Mouse (Mus musculus) limb, embryonic 12.5 days (tissue): ENCODE measurements around the gene Mcu. TPM values are rescaled to one million over a fixed set of nuclear protein-coding genes. Genes with fewer than 3 reads are reported as not detected.

ENCODE experiments used
- ATAC-seq: fragments of 200-750 bp; cut with Nextera tagmentation; 2 replicates; pipeline ENCODE4 v1.8.0; 2017; ENCODE audit warnings: low read depth, moderate TSS enrichment; ENCODE audit not compliant: insufficient number of reproducible peaks, insufficient read depth, low FRiP score, low TSS enrichment
- H3K27ac ChIP-seq: fragments of 300-500 bp; sonication (generic); 2 replicates; pipeline ENCODE4 v1.5.1; 2016; ENCODE audit warnings: mild to moderate bottlenecking, moderate library complexity
- H3K27me3 ChIP-seq: fragments of 300-500 bp; sonication (generic); 2 replicates; pipeline ENCODE4 v1.6.1; 2016; ENCODE audit warnings: mild to moderate bottlenecking, moderate library complexity
- H3K36me3 ChIP-seq: fragments of 300-500 bp; sonication (generic); 2 replicates; pipeline ENCODE4 v1.6.1; 2016; ENCODE audit warnings: mild to moderate bottlenecking, moderate library complexity
- H3K4me1 ChIP-seq: fragments of 300-500 bp; sonication (generic); replicated peaks from 2 replicates; pipeline ENCODE4 v1.6.1; 2016
- H3K4me2 ChIP-seq: fragments of 300-500 bp; sonication (generic); 2 replicates; pipeline ENCODE4 v1.6.1; 2016; ENCODE audit warnings: mild to moderate bottlenecking, moderate library complexity
- H3K4me3 ChIP-seq: fragments of 300-500 bp; sonication (generic); replicated peaks from 2 replicates; pipeline ENCODE4 v1.5.1; 2016; ENCODE audit warnings: mild to moderate bottlenecking
- H3K9ac ChIP-seq: fragments of 300-500 bp; sonication (generic); replicated peaks from 2 replicates; pipeline ENCODE4 v1.6.1; 2016; ENCODE audit warnings: mild to moderate bottlenecking, moderate library complexity
- H3K9me3 ChIP-seq: fragments of 300-500 bp; sonication (generic); 2 replicates; pipeline ENCODE4 v1.6.1; 2016; ENCODE audit warnings: mild to moderate bottlenecking, moderate library complexity
- WGBS: fragments of 180-500 bp; shearing (Covaris S2); methylation state at CpG from one replicate; pipeline ENCODE4 v1.1.7; 2016; 5-methylcytosine and 5-hydroxymethylcytosine counted together
- polyA plus RNA-seq: library from polyadenylated mRNA; unstranded; fragments of >200 nt; fragmentation: Nextera tagmentation; extraction: Ambion mirVana; gene quantifications from 2 replicates; pipeline ENCODE4 v1.2.1, GENCODE M21; 2016

The Mcu gene
- polyA plus RNA-seq, 1 experiment from 2014 or later: 48.4 TPM

- no peak for ATAC-seq
- no peaks in the 10 kb centered on the region for H3K27me3 ChIP-seq
- H3K4me1 ChIP-seq: peaks cover 13% of the 10 kb centered on the region
- no peak overlapping the region for H3K9ac ChIP-seq
- no peak overlapping the region for H3K4me2 ChIP-seq
- H3K27ac ChIP-seq: no peak overlapping the region
- 69% methylated on average over 2 of the region's 2 CpGs for WGBS
- no peak overlapping the region for H3K4me3 ChIP-seq
- peaks cover 8% of the 10 kb centered on the region for H3K9me3 ChIP-seq
- H3K36me3 ChIP-seq: peaks cover 19% of the 10 kb centered on the region
These were observed 122.4 kb downstream of the Mcu start for GRCm38 (mm10) chr10:59494044-59494443.

GRCm38 (mm10) chr10:59490920-59491319 lies 125.6 kb downstream of the Mcu start:
- Histone ChIP-seq H3K4me1 (peaks cover 7% of the 10 kb centered on the region; the same call in 1 of the 2 replicates), H3K27me3 (no peaks in the 10 kb centered on the region), H3K9me3 (peaks cover 11% of the 10 kb centered on the region), H3K4me3 (no peak overlapping the region), H3K27ac (no peak overlapping the region), H3K4me2 (no peak overlapping the region), H3K9ac (no peak overlapping the region), H3K36me3 (peaks cover 35% of the 10 kb centered on the region)
- ATAC-seq: no peak
- 77% methylated on average over 8 of the region's 8 CpGs for WGBS

GRCm38 (mm10) chr10:59489411-59489810 lies 127.1 kb downstream of the Mcu start:
- ATAC-seq: no peak
- Histone ChIP-seq H3K36me3 (peaks cover 35% of the 10 kb centered on the region), H3K4me3 (no peak overlapping the region), H3K27ac (no peak overlapping the region), H3K9me3 (peaks cover 11% of the 10 kb centered on the region), H3K9ac (no peak overlapping the region), H3K4me2 (no peak overlapping the region), H3K4me1 (peaks cover 9% of the 10 kb centered on the region; the same call in 1 of the 2 replicates), H3K27me3 (no peaks in the 10 kb centered on the region)
- WGBS: 92% methylated on average over 1 of the region's 1 CpGs

GRCm38 (mm10) chr10:59487351-59487750 lies 129.1 kb downstream of the Mcu start:
- ATAC-seq: no peak
- 87% methylated on average over 2 of the region's 2 CpGs for WGBS

GRCm38 (mm10) chr10:59484318-59484717 lies 132.2 kb downstream of the Mcu start:
- ATAC-seq: no peak
- WGBS: 73% methylated on average over 6 of the region's 6 CpGs

More at GRCm38 (mm10) chr10:59487351-59487750, 129.1 kb downstream of the Mcu start:
- no peaks in the 10 kb centered on the region for H3K27me3 ChIP-seq
- peaks cover 35% of the 10 kb centered on the region for H3K36me3 ChIP-seq
- H3K4me1 ChIP-seq: peaks cover 6% of the 10 kb centered on the region; the same call in 1 of the 2 replicates
- H3K4me3 ChIP-seq: no peak overlapping the region
- no peak overlapping the region for H3K9ac ChIP-seq
- H3K4me2 ChIP-seq: no peak overlapping the region
- peaks cover 11% of the 10 kb centered on the region for H3K9me3 ChIP-seq
- no peak overlapping the region for H3K27ac ChIP-seq

GRCm38 (mm10) chr10:59481381-59481780 lies 135.1 kb downstream of the Mcu start:
- Histone ChIP-seq H3K9ac (no peak overlapping the region), H3K4me3 (no peak overlapping the region), H3K36me3 (peaks cover 8% of the 10 kb centered on the region; the same call in 1 of the 2 replicates), H3K4me2 (no peak overlapping the region), H3K27me3 (no peaks in the 10 kb centered on the region), H3K9me3 (peaks cover 20% of the 10 kb centered on the region), H3K4me1 (peaks cover 6% of the 10 kb centered on the region; the same call in 1 of the 2 replicates), H3K27ac (no peak overlapping the region)
- 91% methylated on average over 5 of the region's 5 CpGs for WGBS
- no peak for ATAC-seq

More at GRCm38 (mm10) chr10:59484318-59484717, 132.2 kb downstream of the Mcu start:
- Histone ChIP-seq H3K4me3 (no peak overlapping the region), H3K4me1 (peaks cover 6% of the 10 kb centered on the region; the same call in 1 of the 2 replicates), H3K4me2 (no peak overlapping the region), H3K27ac (peak overlapping the region; percentile 30; the same call in 1 of the 2 replicates), H3K36me3 (peaks cover 24% of the 10 kb centered on the region), H3K9me3 (0 out of 2 replicates have a peak, but pooled peaks cover 7% of the 10 kb centered on the region), H3K27me3 (no peaks in the 10 kb centered on the region), H3K9ac (no peak overlapping the region)

GRCm38 (mm10) chr10:59470451-59470850 lies 146.0 kb downstream of the Mcu start:
- Histone ChIP-seq H3K9me3 (no peaks in the 10 kb centered on the region), H3K4me3 (no peak overlapping the region), H3K36me3 (peaks cover 6% of the 10 kb centered on the region; the same call in 1 of the 2 replicates), H3K27me3 (no peaks in the 10 kb centered on the region), H3K4me1 (peaks cover 17% of the 10 kb centered on the region), H3K27ac (no peak overlapping the region; the same call in 1 of the 2 replicates), H3K9ac (no peak overlapping the region), H3K4me2 (no peak overlapping the region)
- WGBS: 64% methylated on average over 5 of the region's 5 CpGs
- ATAC-seq: no peak

GRCm38 (mm10) chr10:59467297-59467696 lies 149.2 kb downstream of the Mcu start:
- H3K27me3 ChIP-seq: no peaks in the 10 kb centered on the region
- H3K27ac ChIP-seq: no peak overlapping the region
- no peak overlapping the region for H3K9ac ChIP-seq
- H3K4me1 ChIP-seq: peaks cover 18% of the 10 kb centered on the region
- WGBS: 88% methylated on average over 12 of the region's 12 CpGs
- no peaks in the 10 kb centered on the region for H3K9me3 ChIP-seq
- no peak overlapping the region for H3K4me3 ChIP-seq
- H3K4me2 ChIP-seq: no peak overlapping the region
- H3K36me3 ChIP-seq: peaks cover 17% of the 10 kb centered on the region; the same call in 1 of the 2 replicates
- ATAC-seq: no peak

- 42% methylated on average over 4 of the region's 4 CpGs for WGBS
- ATAC-seq: no peak
- Histone ChIP-seq H3K4me3 (no peak overlapping the region), H3K9ac (no peak overlapping the region), H3K36me3 (peaks cover 17% of the 10 kb centered on the region; the same call in 1 of the 2 replicates), H3K4me1 (peaks cover 18% of the 10 kb centered on the region), H3K27ac (0 out of 2 replicates have a peak overlapping the region, but pooled peaks have one; percentile 29), H3K27me3 (no peaks in the 10 kb centered on the region), H3K9me3 (no peaks in the 10 kb centered on the region), H3K4me2 (no peak overlapping the region)
These were observed 149.9 kb downstream of the Mcu start for GRCm38 (mm10) chr10:59466626-59467025.

GRCm38 (mm10) chr10:59465546-59465945 lies 150.9 kb downstream of the Mcu start:
- ATAC-seq: no peak
- no peak overlapping the region for H3K4me2 ChIP-seq
- H3K9me3 ChIP-seq: no peaks in the 10 kb centered on the region
- no peaks in the 10 kb centered on the region for H3K27me3 ChIP-seq
- peaks cover 17% of the 10 kb centered on the region; the same call in 1 of the 2 replicates for H3K36me3 ChIP-seq
- no peak overlapping the region for H3K4me3 ChIP-seq
- 73% methylated on average over 3 of the region's 3 CpGs for WGBS
- no peak overlapping the region for H3K9ac ChIP-seq
- H3K4me1 ChIP-seq: peaks cover 22% of the 10 kb centered on the region
- H3K27ac ChIP-seq: 0 out of 2 replicates have a peak overlapping the region, but pooled peaks have one; percentile 31

GRCm38 (mm10) chr10:59462307-59462706 lies 154.2 kb downstream of the Mcu start:
- Histone ChIP-seq H3K27ac (peak overlapping the region; percentile 85), H3K36me3 (peaks cover 14% of the 10 kb centered on the region; the same call in 1 of the 2 replicates), H3K4me1 (peaks cover 20% of the 10 kb centered on the region), H3K27me3 (no peaks in the 10 kb centered on the region), H3K9ac (no peak overlapping the region), H3K9me3 (no peaks in the 10 kb centered on the region), H3K4me3 (no peak overlapping the region), H3K4me2 (no peak overlapping the region)
- 72% methylated on average over 6 of the region's 6 CpGs for WGBS
- peak; percentile 71 for ATAC-seq

- H3K4me1 ChIP-seq: 0 out of 2 replicates have a peak, but pooled peaks cover 5% of the 10 kb centered on the region
- no peak for ATAC-seq
- WGBS: 90% methylated on average over 12 of the region's 12 CpGs
- no peak overlapping the region for H3K9ac ChIP-seq
- H3K27ac ChIP-seq: no peak overlapping the region
- H3K36me3 ChIP-seq: peaks cover 18% of the 10 kb centered on the region; the same call in 1 of the 2 replicates
- H3K27me3 ChIP-seq: no peaks in the 10 kb centered on the region
- no peaks in the 10 kb centered on the region for H3K9me3 ChIP-seq
- no peak overlapping the region for H3K4me2 ChIP-seq
- no peak overlapping the region for H3K4me3 ChIP-seq
These were observed 156.7 kb downstream of the Mcu start for GRCm38 (mm10) chr10:59459767-59460166.
